33 mouse cellular contexts compared by ENCODE assay signal in genomic region chr16:63104383-63104782, GRCm38 (mm10).
DNase-seq lines count a peak whose midpoint lies in the region; ATAC-seq and TF ChIP-seq lines count a peak whose summit lies in the region.
"Had no signal": no experiment of that assay in that cellular context is flagged by ENCODE, and none has a peak within 500 bp of the region (broad histone marks: within the 10 kb centered on the region; RNA-seq: fewer than 3 reads in every experiment).

No protein-coding gene starts in this region.

- no peaks in the 10 kb centered on the region for H3K27me3 ChIP-seq in heart, embryonic 15.5 days
- H3K27me3 ChIP-seq in lung, embryonic 14.5 days (ENCODE audit: insufficient read depth, low read length): no peaks in the 10 kb centered on the region
- H3K27me3 ChIP-seq in stomach, embryonic 14.5 days (ENCODE audit: control insufficient read depth, insufficient read depth, low read length): no peaks in the 10 kb centered on the region
- no peaks in the 10 kb centered on the region for H3K27me3 ChIP-seq in stomach, postnatal 0 days (ENCODE audit: control insufficient read depth, insufficient read depth, low read length)
- 0 out of 2 replicates have a peak, but pooled peaks cover 2% of the 10 kb centered on the region for H3K27me3 ChIP-seq in midbrain, embryonic 16.5 days (ENCODE audit: control insufficient read depth, insufficient read depth, low read depth, low read length)
- H3K27me3 ChIP-seq: embryonic facial prominence, embryonic 12.5 days; forebrain, embryonic 12.5 days; hindbrain, embryonic 12.5 days; kidney, embryonic 15.5 days; limb, embryonic 15.5 days; liver, embryonic 13.5 days; neural tube, embryonic 13.5 days; Patski had no signal

- H3K27ac ChIP-seq in heart, embryonic 15.5 days: peak overlapping the region; percentile 70; the same call in 1 of the 2 replicates
- peak overlapping the region; percentile 83 for H3K27ac ChIP-seq in lung, embryonic 14.5 days (ENCODE audit: low read depth)
- H3K27ac ChIP-seq in stomach, embryonic 14.5 days (ENCODE audit: low read length): peak overlapping the region; percentile 67
- H3K27ac ChIP-seq in stomach, postnatal 0 days (replicated peaks): no peak overlapping the region
- H3K27ac ChIP-seq in midbrain, embryonic 16.5 days (ENCODE audit: low read length): no peak overlapping the region
- H3K27ac ChIP-seq: embryonic facial prominence, embryonic 12.5 days; forebrain, embryonic 12.5 days; hindbrain, embryonic 12.5 days; kidney, embryonic 15.5 days; layer of hippocampus, adult 2 months; limb, embryonic 10.5 days; liver, embryonic 13.5 days; neural tube, embryonic 13.5 days had no signal

- no peak for TF ChIP-seq CTCF in lung, embryonic 14.5 days (IDR thresholded peaks at IDR 0.05; ENCODE audit: low read depth)
- TF ChIP-seq CTCF in stomach, postnatal 0 days (IDR thresholded peaks at IDR 0.05; ENCODE audit: low read depth): no peak

- H3K4me3 ChIP-seq in heart, embryonic 15.5 days: no peak overlapping the region
- H3K4me3 ChIP-seq in lung, embryonic 14.5 days (ENCODE audit: low read depth, low read length): no peak overlapping the region
- no peak overlapping the region for H3K4me3 ChIP-seq in stomach, embryonic 14.5 days (ENCODE audit: low read depth, low read length)
- no peak overlapping the region for H3K4me3 ChIP-seq in stomach, postnatal 0 days (ENCODE audit: low read depth, low read length)
- no peak overlapping the region for H3K4me3 ChIP-seq in midbrain, embryonic 16.5 days (ENCODE audit: low read depth, low read length)
- H3K4me3 ChIP-seq: embryonic facial prominence, embryonic 12.5 days; forebrain, embryonic 12.5 days; hindbrain, embryonic 12.5 days; kidney, embryonic 15.5 days; layer of hippocampus, adult 2 months; limb, embryonic 10.5 days; limb, embryonic 15.5 days; liver, embryonic 13.5 days; neural tube, embryonic 13.5 days had no signal

- H3K4me1 ChIP-seq in heart, embryonic 15.5 days (replicated peaks): peaks cover 12% of the 10 kb centered on the region
- H3K4me1 ChIP-seq in lung, embryonic 14.5 days (ENCODE audit: insufficient read depth): peaks cover 7% of the 10 kb centered on the region; the same call in 1 of the 2 replicates
- no peaks in the 10 kb centered on the region for H3K4me1 ChIP-seq in stomach, embryonic 14.5 days (ENCODE audit: control insufficient read depth, insufficient read depth, low read length)
- no peaks in the 10 kb centered on the region for H3K4me1 ChIP-seq in stomach, postnatal 0 days (replicated peaks; ENCODE audit: control insufficient read depth, insufficient read depth)
- H3K4me1 ChIP-seq in midbrain, embryonic 16.5 days (ENCODE audit: control insufficient read depth, insufficient read depth, low read length): no peaks in the 10 kb centered on the region
- H3K4me1 ChIP-seq: embryonic facial prominence, embryonic 12.5 days; forebrain, embryonic 12.5 days; hindbrain, embryonic 12.5 days; kidney, embryonic 15.5 days; liver, embryonic 13.5 days; neural tube, embryonic 13.5 days had no signal

- WGBS in heart, embryonic 15.5 days: 64% methylated on average over 5 of the region's 5 CpGs
- 44% methylated on average over 5 of the region's 5 CpGs for WGBS in lung, embryonic 14.5 days
- 57% methylated on average over 5 of the region's 5 CpGs for WGBS in stomach, embryonic 14.5 days
- WGBS in stomach, postnatal 0 days: 45% methylated on average over 5 of the region's 5 CpGs
- WGBS in midbrain, embryonic 16.5 days: 79% methylated on average over 5 of the region's 5 CpGs

- TF ChIP-seq EP300 in stomach, postnatal 0 days (optimal IDR thresholded peaks at IDR 0.05): no peak

- intact Hi-C loops in heart, postnatal 25 days (cut with DNase I): no loop called here

- no peak overlapping the region for H3K4me2 ChIP-seq in heart, embryonic 15.5 days
- no peak overlapping the region for H3K4me2 ChIP-seq in lung, embryonic 14.5 days
- H3K4me2 ChIP-seq in stomach, embryonic 14.5 days (replicated peaks; ENCODE audit: low read depth, low read length): no peak overlapping the region
- H3K4me2 ChIP-seq in stomach, postnatal 0 days (replicated peaks; ENCODE audit: low read depth): no peak overlapping the region
- H3K4me2 ChIP-seq in midbrain, embryonic 16.5 days (ENCODE audit: low read length): no peak overlapping the region
- H3K4me2 ChIP-seq: embryonic facial prominence, embryonic 12.5 days; forebrain, embryonic 12.5 days; heart, embryonic 11.5 days; hindbrain, embryonic 12.5 days; kidney, embryonic 15.5 days; limb, embryonic 15.5 days; liver, embryonic 13.5 days; midbrain, embryonic 11.5 days; neural tube, embryonic 13.5 days had no signal

- DNase-seq in heart, postnatal 25 days (ENCODE audit: low spot score): no peak
- DNase-seq in lung, embryonic 14.5 days: no peak
- no peak for DNase-seq in lung, postnatal 10 days
- DNase-seq in stomach, postnatal 0 days (ENCODE audit: low spot score): no peak
- DNase-seq in telencephalon, adult 2 months (ENCODE audit: low read depth, low spot score): peak; percentile 58
- DNase-seq: adrenal gland, postnatal 10 days; cerebellum, adult 11 months; cerebellum, adult 9-10 months; cerebellum, postnatal 36 days; forebrain, postnatal 0 days; gastrocnemius, postnatal 14 days; heart, postnatal 14 days; kidney, adult 18-20 months; kidney, postnatal 36 days; layer of hippocampus, postnatal 36 days; liver, embryonic 13.5 days; lung, adult 18-20 months; right cerebral cortex, postnatal 14 days; thymus, postnatal 4 days had no signal

- no peak overlapping the region for H3K9ac ChIP-seq in heart, embryonic 15.5 days
- no peak overlapping the region for H3K9ac ChIP-seq in lung, embryonic 14.5 days
- H3K9ac ChIP-seq in stomach, embryonic 14.5 days (replicated peaks; ENCODE audit: low read depth, low read length): no peak overlapping the region
- no peak overlapping the region for H3K9ac ChIP-seq in stomach, postnatal 0 days (ENCODE audit: low read length)
- no peak overlapping the region for H3K9ac ChIP-seq in midbrain, embryonic 16.5 days (ENCODE audit: low read depth, low read length)
- H3K9ac ChIP-seq: embryonic facial prominence, embryonic 12.5 days; forebrain, embryonic 12.5 days; forebrain, postnatal 0 days; hindbrain, embryonic 12.5 days; kidney, embryonic 15.5 days; limb, embryonic 15.5 days; liver, embryonic 13.5 days; neural tube, embryonic 13.5 days had no signal

- H3K36me3 ChIP-seq in heart, embryonic 15.5 days: no peaks in the 10 kb centered on the region
- H3K36me3 ChIP-seq in lung, embryonic 14.5 days (ENCODE audit: insufficient read depth): no peaks in the 10 kb centered on the region
- no peaks in the 10 kb centered on the region for H3K36me3 ChIP-seq in stomach, embryonic 14.5 days (ENCODE audit: control insufficient read depth, insufficient read depth, low read length)
- no peaks in the 10 kb centered on the region for H3K36me3 ChIP-seq in stomach, postnatal 0 days (ENCODE audit: control insufficient read depth, insufficient read depth, low read length)
- H3K36me3 ChIP-seq in midbrain, embryonic 16.5 days (ENCODE audit: control insufficient read depth, insufficient read depth, low read length): no peaks in the 10 kb centered on the region
- H3K36me3 ChIP-seq: embryonic facial prominence, embryonic 12.5 days; forebrain, embryonic 12.5 days; hindbrain, embryonic 12.5 days; kidney, embryonic 15.5 days; limb, embryonic 10.5 days; limb, embryonic 15.5 days; liver, embryonic 13.5 days; neural tube, embryonic 13.5 days had no signal

- ATAC-seq in heart, embryonic 15.5 days (replicated peaks; ENCODE audit: insufficient number of reproducible peaks, insufficient read depth, low FRiP score, low read depth): no peak
- no peak for ATAC-seq in lung, embryonic 14.5 days (ENCODE audit: insufficient read depth)
- ATAC-seq in stomach, embryonic 14.5 days (ENCODE audit: insufficient number of reproducible peaks, insufficient read depth, low FRiP score, low read depth): no peak
- no peak for ATAC-seq in stomach, postnatal 0 days (ENCODE audit: low FRiP score, low TSS enrichment)
- ATAC-seq in midbrain, embryonic 16.5 days: no peak
- ATAC-seq: forebrain, postnatal 0 days; Patski had no signal

- H3K9me3 ChIP-seq in heart, embryonic 15.5 days (replicated peaks): no peaks in the 10 kb centered on the region
- no peaks in the 10 kb centered on the region for H3K9me3 ChIP-seq in lung, embryonic 14.5 days (ENCODE audit: low read depth, low read length)
- H3K9me3 ChIP-seq in stomach, embryonic 14.5 days (ENCODE audit: control insufficient read depth, low read depth, low read length): no peaks in the 10 kb centered on the region
- no peaks in the 10 kb centered on the region for H3K9me3 ChIP-seq in stomach, postnatal 0 days (ENCODE audit: control insufficient read depth, low read length)
- no peaks in the 10 kb centered on the region for H3K9me3 ChIP-seq in midbrain, embryonic 16.5 days (replicated peaks; ENCODE audit: control insufficient read depth, low read length, poor library complexity, severe bottlenecking)
- H3K9me3 ChIP-seq: embryonic facial prominence, embryonic 12.5 days; forebrain, embryonic 12.5 days; hindbrain, embryonic 12.5 days; kidney, embryonic 15.5 days; limb, embryonic 10.5 days; limb, embryonic 15.5 days; liver, embryonic 13.5 days; neural tube, embryonic 13.5 days had no signal

Comparison
In these comparisons a context has a peak if more than half of its experiments do, and no peak if none do; other contexts are left out.
1. H3K27ac ChIP-seq: peak in heart, embryonic 15.5 days (single experiment), lung, embryonic 14.5 days (single experiment) and stomach, embryonic 14.5 days (single experiment); none in stomach, postnatal 0 days (single experiment) and midbrain, embryonic 16.5 days (single experiment).